Mouse (Mus musculus): ENCODE data around the gene Abcb5. TPM values are rescaled to one million over a fixed set of nuclear protein-coding genes. Genes with fewer than 3 reads are reported as not detected.
A peak's percentile ranks its signal among the peaks of the same experiment; 100 is the strongest.

The Abcb5 gene
- total RNA-seq, 2 experiments from 2014 or later, result not detected

DNA sequence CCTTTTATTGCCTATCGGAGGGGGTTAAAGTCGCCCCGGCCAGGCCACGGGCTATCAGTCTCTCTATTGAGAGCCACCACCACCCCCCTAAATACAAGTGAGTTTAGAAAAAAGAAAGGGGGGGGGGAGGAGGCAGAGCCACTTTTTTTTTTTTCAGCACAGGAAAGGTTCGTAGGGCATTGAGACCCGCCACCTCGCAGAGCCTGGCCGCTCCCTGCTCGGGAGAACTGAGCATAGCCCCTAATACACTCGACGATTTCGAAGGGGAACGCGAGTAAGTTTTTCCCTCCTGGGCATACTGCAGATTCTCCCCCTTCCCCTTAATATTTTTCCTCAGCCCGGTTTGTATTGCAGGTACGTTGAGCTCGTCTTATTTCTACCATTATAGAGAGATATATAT lies 118.8 kb downstream of the Abcb5 start:
- intact Hi-C loops (cut with DNase I), result no loop called here
- no peak for DNase-seq (ENCODE audit: extremely low spot score in 1 of 2, low spot score in 2 of 2)
- peak overlapping the region; percentile 26 for H3K4me3 ChIP-seq
- TF ChIP-seq CTCF (IDR thresholded peaks at IDR 0.05), result no peak
- no peak overlapping the region for H3K27ac ChIP-seq

DNA sequence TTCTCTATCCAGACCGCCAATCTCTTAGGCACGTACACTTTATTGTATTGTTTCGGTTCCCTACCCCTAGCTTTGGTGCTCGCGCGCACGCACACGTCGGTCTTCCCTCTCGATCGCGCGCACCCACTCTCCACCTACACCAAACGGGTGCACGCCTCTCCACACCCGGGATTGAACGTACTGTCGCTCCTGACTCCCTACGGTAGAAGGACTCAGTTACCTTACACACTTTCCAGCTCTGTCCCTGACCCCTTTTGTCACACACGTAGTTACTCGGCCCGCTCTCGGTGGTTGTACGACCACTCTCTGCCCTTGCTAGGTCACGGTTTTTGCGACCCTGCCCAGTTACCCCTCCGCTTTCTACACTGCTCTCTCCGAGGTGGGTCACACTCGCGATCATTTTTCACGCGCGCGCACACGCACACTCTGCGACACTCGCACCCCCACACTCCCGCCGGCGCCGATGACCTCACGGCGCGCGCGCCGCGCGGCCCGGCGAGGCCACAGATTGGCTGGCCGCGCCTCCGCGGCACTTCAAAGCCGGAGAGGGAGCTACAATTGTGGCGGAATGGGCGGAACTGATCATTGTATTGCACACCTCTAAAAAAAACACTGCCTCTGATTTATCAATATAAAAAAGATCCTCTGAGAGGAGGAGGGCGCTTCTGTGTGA lies 119.4 kb downstream of the Abcb5 start:
- intact Hi-C loops (cut with DNase I), result no loop called here

GRCm38 (mm10) chr12:118846221-118846620 lies 120.0 kb downstream of the Abcb5 start, which contains the start of gene Sp8:
Gene Sp8 (plus strand): TSS chr12:118846329.
- TF ChIP-seq CTCF (IDR thresholded peaks at IDR 0.05), result no peak
- Histone ChIP-seq H3K4me3 (peak within 1 kb of the TSS; percentile 26), H3K27ac (no peak within 1 kb of the TSS)
- intact Hi-C loops (cut with DNase I), result no loop called here
- no peak for DNase-seq (ENCODE audit: extremely low spot score in 1 of 2, low spot score in 2 of 2)

More for the DNA sequence above, 119.4 kb downstream of the Abcb5 start:
- no peak overlapping the region for H3K27ac ChIP-seq
- no peak for TF ChIP-seq CTCF (IDR thresholded peaks at IDR 0.05)
- peak in 1 of 2 experiments; percentile 24 for DNase-seq (ENCODE audit: extremely low spot score in 1 of 2, low spot score in 2 of 2)
- peak overlapping the region; percentile 26 for H3K4me3 ChIP-seq

- no peak overlapping the region for H3K4me3 ChIP-seq
- intact Hi-C loops (cut with DNase I), result no loop called here
- TF ChIP-seq CTCF (IDR thresholded peaks at IDR 0.05), result no peak
Measured at GRCm38 (mm10) chr12:118845351-118845750, 120.9 kb downstream of the Abcb5 start.

GRCm38 (mm10) chr12:118844841-118845240 lies 121.4 kb downstream of the Abcb5 start:
- Histone ChIP-seq H3K4me3 (no peak overlapping the region), H3K27ac (no peak overlapping the region)
- no peak for TF ChIP-seq CTCF (IDR thresholded peaks at IDR 0.05)
- DNase-seq (ENCODE audit: extremely low spot score in 1 of 2, low spot score in 2 of 2), result no peak
- intact Hi-C loops (cut with DNase I), result no loop called here

More at GRCm38 (mm10) chr12:118845351-118845750, 120.9 kb downstream of the Abcb5 start:
- no peak for DNase-seq (ENCODE audit: extremely low spot score in 1 of 2, low spot score in 2 of 2)
- no peak overlapping the region for H3K27ac ChIP-seq

- TF ChIP-seq CTCF (IDR thresholded peaks at IDR 0.05), result no peak
- intact Hi-C loops (cut with DNase I), result no loop called here
- Histone ChIP-seq H3K4me3 (no peak overlapping the region), H3K27ac (no peak overlapping the region)
- no peak for DNase-seq (ENCODE audit: extremely low spot score in 1 of 2, low spot score in 2 of 2)
Measured at GRCm38 (mm10) chr12:118844111-118844510, 122.1 kb downstream of the Abcb5 start.

GRCm38 (mm10) chr12:118842671-118843411 lies 123.4 kb downstream of the Abcb5 start:
- intact Hi-C loops (cut with DNase I), result no loop called here
- no peak overlapping the region for H3K27ac ChIP-seq
- no peak for DNase-seq (ENCODE audit: extremely low spot score in 1 of 2, low spot score in 2 of 2)
- H3K4me3 ChIP-seq, result no peak overlapping the region
- no peak for TF ChIP-seq CTCF (IDR thresholded peaks at IDR 0.05)

DNA sequence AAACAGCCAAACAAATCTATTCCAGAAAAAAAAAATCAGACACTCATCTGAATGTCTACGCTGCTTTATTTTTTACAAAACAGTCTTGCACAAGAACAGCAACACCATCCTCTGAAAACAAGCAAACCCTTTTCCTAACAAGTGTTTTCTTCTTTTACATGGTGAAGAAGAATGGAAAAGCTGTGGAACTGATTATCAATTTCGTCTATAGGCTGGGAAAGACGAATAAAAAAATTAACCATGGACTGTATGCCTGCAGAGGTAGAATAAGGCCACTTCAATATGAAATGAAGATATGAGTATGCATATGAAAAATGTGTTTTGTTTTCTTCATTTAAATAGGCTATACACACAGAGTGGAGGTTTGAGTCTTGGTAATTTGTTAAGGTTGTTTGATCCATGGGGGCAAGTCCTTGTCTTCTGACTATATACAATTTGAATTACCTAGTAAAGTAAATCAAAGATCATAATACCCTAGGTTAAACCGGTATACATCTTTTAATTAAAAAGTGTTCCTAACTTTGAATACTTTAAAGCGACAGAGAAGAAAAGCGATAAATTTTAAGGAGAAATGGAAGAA lies 124.2 kb downstream of the Abcb5 start:
- no peak for DNase-seq (ENCODE audit: extremely low spot score in 1 of 2, low spot score in 2 of 2)
- H3K4me3 ChIP-seq, result no peak overlapping the region
- H3K27ac ChIP-seq, result no peak overlapping the region
- intact Hi-C loops (cut with DNase I), result no loop called here
- no peak for TF ChIP-seq CTCF (IDR thresholded peaks at IDR 0.05)

GRCm38 (mm10) chr12:118841381-118841922 lies 124.8 kb downstream of the Abcb5 start:
- intact Hi-C loops (cut with DNase I), result no loop called here
- no peak for TF ChIP-seq CTCF (IDR thresholded peaks at IDR 0.05)
- H3K27ac ChIP-seq, result no peak overlapping the region
- no peak for DNase-seq (ENCODE audit: extremely low spot score in 1 of 2, low spot score in 2 of 2)
- H3K4me3 ChIP-seq, result no peak overlapping the region

DNA sequence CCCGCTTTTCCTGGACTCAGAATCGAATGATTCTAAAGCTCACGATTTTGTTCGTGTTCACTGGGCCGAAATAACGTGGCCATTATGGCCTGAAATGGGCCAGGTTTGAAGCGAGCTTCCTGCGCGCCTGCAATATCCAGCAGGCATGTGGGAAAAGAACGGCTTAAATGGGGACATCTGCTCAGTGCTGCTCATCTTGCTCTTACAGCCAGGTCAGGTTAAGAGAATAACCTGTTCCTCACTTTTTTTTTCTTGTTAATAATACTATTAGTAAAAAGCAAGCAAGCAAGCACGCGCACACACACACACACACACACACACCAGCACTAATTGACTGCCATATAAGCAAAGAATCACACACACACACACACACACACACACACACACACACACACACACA lies 125.4 kb downstream of the Abcb5 start:
- intact Hi-C loops (cut with DNase I), result no loop called here
- no peak overlapping the region for H3K27ac ChIP-seq
- no peak for TF ChIP-seq CTCF (IDR thresholded peaks at IDR 0.05)
- H3K4me3 ChIP-seq, result no peak overlapping the region
- DNase-seq (ENCODE audit: extremely low spot score in 1 of 2, low spot score in 2 of 2), result no peak

DNA sequence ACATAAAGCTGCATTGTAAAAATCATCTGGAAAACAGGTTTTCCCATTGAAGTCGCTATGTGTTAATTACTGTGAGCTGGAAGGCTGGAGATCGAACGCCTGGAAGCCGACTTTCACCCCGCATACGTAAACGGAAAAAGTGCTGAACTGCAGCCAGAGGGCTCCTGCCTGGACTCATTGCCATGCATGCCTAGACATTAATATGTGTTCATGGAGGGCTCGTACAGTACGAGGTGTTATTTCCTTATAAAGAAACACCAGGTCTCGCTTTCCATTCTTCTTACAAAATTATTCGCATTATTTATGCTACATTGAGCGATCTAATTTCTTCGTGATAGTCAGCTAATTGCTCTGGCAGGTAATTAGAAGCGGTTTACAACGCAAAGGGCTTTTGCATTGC lies 125.9 kb downstream of the Abcb5 start:
- Histone ChIP-seq H3K27ac (no peak overlapping the region), H3K4me3 (no peak overlapping the region)
- no peak for TF ChIP-seq CTCF (IDR thresholded peaks at IDR 0.05)
- intact Hi-C loops (cut with DNase I), result no loop called here
- DNase-seq (ENCODE audit: extremely low spot score in 1 of 2, low spot score in 2 of 2), result no peak

GRCm38 (mm10) chr12:118839398-118839797 lies 126.8 kb downstream of the Abcb5 start:
- DNase-seq (ENCODE audit: extremely low spot score in 1 of 2, low spot score in 2 of 2), result no peak
- H3K4me3 ChIP-seq, result no peak overlapping the region
- intact Hi-C loops (cut with DNase I), result no loop called here
- no peak for TF ChIP-seq CTCF (IDR thresholded peaks at IDR 0.05)
- H3K27ac ChIP-seq, result no peak overlapping the region
